Mouse (Mus musculus): ENCODE measurements around the gene Cys1. TPM values are rescaled to one million over a fixed set of nuclear protein-coding genes. Genes with fewer than 3 reads are reported as not detected.
"Not testable (repeated sequence)": the region's sequence is repeated elsewhere in the genome, so short reads cannot be mapped to it uniquely, and the experiment has no call there.

Cys1 gene
- polyA plus RNA-seq, 1 experiment from 2014 or later = 2.2 TPM

- peak overlapping the region; percentile 94 for H3K4me2 ChIP-seq
- ATAC-seq (ENCODE audit: borderline replicate concordance, extremely low read depth, low FRiP score, low TSS enrichment) = no peak
- peak overlapping the region; percentile 82 for H3K4me3 ChIP-seq
- no peaks in the 10 kb centered on the region for H3K9me3 ChIP-seq
- peaks cover 49% of the 10 kb centered on the region for H3K4me1 ChIP-seq
- H3K9ac ChIP-seq = peak overlapping the region; percentile 82
- WGBS = under 1% methylated on average over 17 of the region's 17 CpGs
- peak overlapping the region; percentile 87 for H3K27ac ChIP-seq
- peaks cover 19% of the 10 kb centered on the region for H3K36me3 ChIP-seq
- no peaks in the 10 kb centered on the region for H3K27me3 ChIP-seq
Observed at GRCm38 (mm10) chr12:24708824-24709218, 27.2 kb upstream of the Cys1 start.

- no peaks in the 10 kb centered on the region for H3K9me3 ChIP-seq
- H3K27ac ChIP-seq = peak within 1 kb of the TSS; percentile 87
- H3K4me1 ChIP-seq = peaks cover 49% of the 10 kb centered on the region
- H3K4me3 ChIP-seq = peak within 1 kb of the TSS; percentile 82
- peaks cover 19% of the 10 kb centered on the region for H3K36me3 ChIP-seq
- peak within 1 kb of the TSS; percentile 94 for H3K4me2 ChIP-seq
- H3K9ac ChIP-seq = peak within 1 kb of the TSS; percentile 82
- H3K27me3 ChIP-seq = no peaks in the 10 kb centered on the region
- WGBS = under 1% methylated on average over 83 of the region's 83 CpGs
- peak; percentile 92 for ATAC-seq (ENCODE audit: borderline replicate concordance, extremely low read depth, low FRiP score, low TSS enrichment)
Observed at GRCm38 (mm10) chr12:24707954-24708823, 26.6 kb upstream of the Cys1 start, which contains the start of gene Rrm2. Gene Rrm2, plus strand, starts transcription at chr12:24708241.

- Histone ChIP-seq H3K9me3 (no peaks in the 10 kb centered on the region), H3K4me2 (peak overlapping the region; percentile 94), H3K9ac (peak overlapping the region; percentile 82), H3K4me1 (peaks cover 46% of the 10 kb centered on the region), H3K27me3 (no peaks in the 10 kb centered on the region), H3K36me3 (peaks cover 15% of the 10 kb centered on the region), H3K27ac (peak overlapping the region; percentile 60), H3K4me3 (peak overlapping the region; percentile 82)
- WGBS = 1% methylated on average over 9 of the region's 9 CpGs
- ATAC-seq (ENCODE audit: borderline replicate concordance, extremely low read depth, low FRiP score, low TSS enrichment) = peak; percentile 2; the same call in 1 of the 2 replicates
Observed at GRCm38 (mm10) chr12:24707480-24707802, 25.8 kb upstream of the Cys1 start.

GRCm38 (mm10) chr12:24706764-24707479, 25.3 kb upstream of the Cys1 start:
- peak overlapping the region; percentile 94 for H3K4me2 ChIP-seq
- 1% methylated on average over 27 of the region's 27 CpGs for WGBS
- H3K27ac ChIP-seq = peak overlapping the region; percentile 60
- peak overlapping the region; percentile 82 for H3K4me3 ChIP-seq
- peak overlapping the region; percentile 82 for H3K9ac ChIP-seq
- peaks cover 9% of the 10 kb centered on the region for H3K36me3 ChIP-seq
- peak; percentile 20; the same call in 1 of the 2 replicates for ATAC-seq (ENCODE audit: borderline replicate concordance, extremely low read depth, low FRiP score, low TSS enrichment)
- H3K4me1 ChIP-seq = peaks cover 41% of the 10 kb centered on the region
- H3K27me3 ChIP-seq = no peaks in the 10 kb centered on the region
- no peaks in the 10 kb centered on the region for H3K9me3 ChIP-seq

GRCm38 (mm10) chr12:24705502-24706263, 24.1 kb upstream of the Cys1 start:
- Histone ChIP-seq H3K9me3 (no peaks in the 10 kb centered on the region), H3K4me2 (no peak overlapping the region), H3K36me3 (no peaks in the 10 kb centered on the region; the same call in 1 of the 2 replicates), H3K4me1 (peaks cover 29% of the 10 kb centered on the region), H3K27me3 (no peaks in the 10 kb centered on the region), H3K4me3 (no peak overlapping the region), H3K27ac (no peak overlapping the region), H3K9ac (no peak overlapping the region)
- 81% methylated on average over 15 of the region's 15 CpGs for WGBS
- no peak for ATAC-seq (ENCODE audit: borderline replicate concordance, extremely low read depth, low FRiP score, low TSS enrichment)

- H3K4me3 ChIP-seq = no peak overlapping the region
- H3K27ac ChIP-seq = no peak overlapping the region
Observed at GRCm38 (mm10) chr12:24703013-24703412, 21.4 kb upstream of the Cys1 start.

GRCm38 (mm10) chr12:24701621-24702020, 20.0 kb upstream of the Cys1 start:
- H3K9ac ChIP-seq; H3K9me3 ChIP-seq; H3K4me2 ChIP-seq; H3K27ac ChIP-seq; H3K36me3 ChIP-seq; H3K4me1 ChIP-seq; H3K27me3 ChIP-seq; H3K4me3 ChIP-seq; ATAC-seq (ENCODE audit: borderline replicate concordance, extremely low read depth, low FRiP score, low TSS enrichment): not testable (repeated sequence)
- 84% methylated on average over 9 of the region's 9 CpGs for WGBS

More at GRCm38 (mm10) chr12:24703013-24703412, 21.4 kb upstream of the Cys1 start:
- Histone ChIP-seq H3K36me3 (no peaks in the 10 kb centered on the region), H3K9me3 (no peaks in the 10 kb centered on the region), H3K4me1 (peaks cover 18% of the 10 kb centered on the region), H3K4me2 (no peak overlapping the region), H3K9ac (no peak overlapping the region), H3K27me3 (no peaks in the 10 kb centered on the region)
- WGBS = 49% methylated on average over 3 of the region's 3 CpGs
- no peak for ATAC-seq (ENCODE audit: borderline replicate concordance, extremely low read depth, low FRiP score, low TSS enrichment)

- 39% methylated on average over 10 of the region's 10 CpGs for WGBS
- Histone ChIP-seq H3K27ac (no peak overlapping the region), H3K27me3 (no peaks in the 10 kb centered on the region), H3K4me1 (no peaks in the 10 kb centered on the region), H3K4me2 (no peak overlapping the region), H3K36me3 (no peaks in the 10 kb centered on the region), H3K9ac (no peak overlapping the region), H3K9me3 (no peaks in the 10 kb centered on the region), H3K4me3 (no peak overlapping the region)
- no peak for ATAC-seq (ENCODE audit: borderline replicate concordance, extremely low read depth, low FRiP score, low TSS enrichment)
Observed at GRCm38 (mm10) chr12:24699578-24699977, 18.0 kb upstream of the Cys1 start.

GRCm38 (mm10) chr12:24698514-24698913, 16.9 kb upstream of the Cys1 start:
- no peaks in the 10 kb centered on the region for H3K36me3 ChIP-seq
- no peak for ATAC-seq (ENCODE audit: borderline replicate concordance, extremely low read depth, low FRiP score, low TSS enrichment)
- H3K4me2 ChIP-seq = no peak overlapping the region
- H3K4me3 ChIP-seq = no peak overlapping the region
- H3K4me1 ChIP-seq = no peaks in the 10 kb centered on the region
- WGBS = 51% methylated on average over 3 of the region's 3 CpGs
- H3K27ac ChIP-seq = no peak overlapping the region
- H3K9me3 ChIP-seq = no peaks in the 10 kb centered on the region
- no peak overlapping the region for H3K9ac ChIP-seq
- H3K27me3 ChIP-seq = no peaks in the 10 kb centered on the region

- Histone ChIP-seq H3K4me3 (no peak overlapping the region), H3K27me3 (no peaks in the 10 kb centered on the region), H3K9ac (no peak overlapping the region), H3K4me2 (no peak overlapping the region), H3K36me3 (no peaks in the 10 kb centered on the region), H3K27ac (no peak overlapping the region), H3K4me1 (no peaks in the 10 kb centered on the region), H3K9me3 (no peaks in the 10 kb centered on the region)
- no peak for ATAC-seq (ENCODE audit: borderline replicate concordance, extremely low read depth, low FRiP score, low TSS enrichment)
- WGBS = 54% methylated on average over 8 of the region's 8 CpGs
Observed at GRCm38 (mm10) chr12:24697484-24698204, 16.0 kb upstream of the Cys1 start.

Measured in lung, embryonic 15.5 days (tissue).